Mouse (Mus musculus): ENCODE data around the gene Ano9.

Ano9 gene

GRCm38 (mm10) chr7:141117636-141118035 lies at the start of gene Ano9:
TSS of gene Ano9 (minus strand) at chr7:141117806.
- DNase-seq = no peak

- no peak for DNase-seq
Measured at GRCm38 (mm10) chr7:141164850-141165249, 47.2 kb upstream of the Ano9 start.

- DNase-seq = no peak
Measured at GRCm38 (mm10) chr7:141164397-141164796, 46.8 kb upstream of the Ano9 start.

- no peak for DNase-seq
Measured at GRCm38 (mm10) chr7:141155362-141155761, 37.8 kb upstream of the Ano9 start.

- DNase-seq = no peak
Measured at GRCm38 (mm10) chr7:141148639-141149038, 31.0 kb upstream of the Ano9 start.

- DNase-seq = peak; percentile 70 to 73
Measured at GRCm38 (mm10) chr7:141147044-141147443, 29.4 kb upstream of the Ano9 start.

- no peak for DNase-seq
Measured at GRCm38 (mm10) chr7:141146043-141146595, 28.5 kb upstream of the Ano9 start.

- no peak for DNase-seq
Measured at GRCm38 (mm10) chr7:141145403-141145802, 27.8 kb upstream of the Ano9 start.

- no peak for DNase-seq
Measured at GRCm38 (mm10) chr7:141144650-141145049, 27.0 kb upstream of the Ano9 start.

GRCm38 (mm10) chr7:141143861-141144260 lies 26.3 kb upstream of the Ano9 start:
- DNase-seq = no peak

GRCm38 (mm10) chr7:141143112-141143511 lies 25.5 kb upstream of the Ano9 start:
- peak; percentile 48 to 69 for DNase-seq

- DNase-seq = no peak
Measured at GRCm38 (mm10) chr7:141141326-141141725, 23.7 kb upstream of the Ano9 start.

GRCm38 (mm10) chr7:141131904-141132755 lies 14.5 kb upstream of the Ano9 start:
- no peak for DNase-seq

GRCm38 (mm10) chr7:141131024-141131820 lies 13.6 kb upstream of the Ano9 start:
- DNase-seq = peak; percentile 96 to 97

- DNase-seq = no peak
Measured at GRCm38 (mm10) chr7:141123517-141123856, 5.9 kb upstream of the Ano9 start.

GRCm38 (mm10) chr7:141122689-141123516 lies 5.3 kb upstream of the Ano9 start:
- DNase-seq = peak; percentile 95 to 97

GRCm38 (mm10) chr7:141122245-141122644 lies 4.6 kb upstream of the Ano9 start, which contains the start of gene Ptdss2:
TSS of gene Ptdss2 (plus strand) at chr7:141122382.
- peak in 1 of 2 experiments; percentile 16 for DNase-seq

GRCm38 (mm10) chr7:141121051-141121531 lies 3.5 kb upstream of the Ano9 start:
- DNase-seq = no peak

- DNase-seq = no peak
Measured at GRCm38 (mm10) chr7:141120605-141121004, 3.0 kb upstream of the Ano9 start.

- no peak for DNase-seq
Measured at GRCm38 (mm10) chr7:141119487-141119886, 1.9 kb upstream of the Ano9 start.

GRCm38 (mm10) chr7:141115874-141116273 lies 1.7 kb downstream of the Ano9 start:
- DNase-seq = no peak

GRCm38 (mm10) chr7:141103161-141103560 lies 14.4 kb downstream of the Ano9 start:
- no peak for DNase-seq

Measured in cerebellum, postnatal 10 days (tissue).